Mouse (Mus musculus) layer of hippocampus, adult 6 months (tissue): ENCODE data around the gene Gk2. TPM values are rescaled to one million over a fixed set of nuclear protein-coding genes. Genes with fewer than 3 reads are reported as not detected.

Source experiments
- long read RNA-seq, 2 experiments: library from polyadenylated mRNA; unstranded; transcript quantifications; one replicate each; pipeline ENCODE4 v2.0.0; 2019 to 2020
- polyA plus RNA-seq: library from polyadenylated mRNA; unstranded; fragments of <200 nt; fragmentation: Nextera tagmentation; gene quantifications from 2 replicates; pipeline ENCODE4 v1.2.3, GENCODE M21; 2021

Gk2 gene
- not detected in 2 replicates for polyA plus RNA-seq
- long read RNA-seq, experiment 1, result 0 reads
- long read RNA-seq, experiment 2, result 0 reads

GRCm38 (mm10) chr5:97456816-97457215 lies at the start of gene Gk2:
Gk2 (minus strand) TSS chr5:97457021.

Other genes starting within 250 kb of the Gk2 start
- 0.09 TPM in 1 of 2 replicates, not detected in the other for gene Naa11, start 64.6 kb downstream of the Gk2 start, polyA plus RNA-seq